Mouse (Mus musculus) cerebellum, adult 9-11 months (tissue): Measurements from ENCODE around the gene Actr10.

Experiments used
- DNase-seq: peaks from one replicate; pipeline ENCODE4 v3.0.0; 2022

The Actr10 gene

GRCm38 (mm10) chr12:70937571-70938384 lies at the start of gene Actr10:
Gene Actr10, plus strand, starts transcription at chr12:70937857.
- DNase-seq = peak; percentile 93

GRCm38 (mm10) chr12:70890405-70890804 lies 47.3 kb upstream of the Actr10 start:
- DNase-seq = no peak

GRCm38 (mm10) chr12:70890874-70891470 lies 46.7 kb upstream of the Actr10 start:
- no peak for DNase-seq

DNA sequence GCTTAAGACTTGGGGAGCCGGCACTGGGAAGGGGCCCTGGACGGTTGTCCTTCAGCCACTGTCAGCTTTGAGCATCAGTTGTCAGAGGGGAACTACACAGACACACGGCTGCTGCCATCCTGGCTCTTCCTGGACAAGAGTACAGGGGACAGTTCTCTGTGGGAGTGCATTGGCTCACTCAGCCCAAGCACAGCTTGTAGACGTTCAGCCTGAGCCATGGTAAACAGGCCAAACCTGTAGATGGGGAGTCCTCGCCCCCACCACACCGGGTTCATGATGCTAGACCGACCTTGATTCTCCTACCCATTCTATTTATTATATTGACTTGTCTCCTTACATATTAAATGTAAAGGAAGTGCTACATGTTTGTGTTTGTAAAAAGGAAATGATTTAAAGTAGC lies 42.4 kb upstream of the Actr10 start:
- peak; percentile 47 for DNase-seq

- DNase-seq = no peak
Measured at GRCm38 (mm10) chr12:70896068-70896467, 41.6 kb upstream of the Actr10 start.

DNA sequence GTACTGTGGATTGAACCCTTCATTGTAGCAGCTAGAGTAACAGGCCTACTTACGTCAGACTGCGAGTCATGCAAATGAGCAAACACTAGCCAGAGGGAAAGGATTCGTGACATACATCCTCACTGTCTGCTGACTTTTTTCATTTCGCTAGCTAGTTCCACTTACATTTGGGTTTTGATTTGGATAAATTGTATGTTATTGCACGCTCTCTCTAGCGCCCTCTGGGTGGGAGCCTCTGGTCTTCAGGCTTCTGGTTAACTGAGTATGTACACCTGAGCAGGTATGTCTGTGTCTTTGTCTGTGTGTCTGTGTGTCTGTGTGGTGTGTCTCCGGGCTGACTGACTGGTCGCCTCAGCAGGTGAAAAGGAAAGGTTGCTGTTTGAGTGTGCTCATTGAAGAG lies 40.2 kb upstream of the Actr10 start:
- no peak for DNase-seq

GRCm38 (mm10) chr12:70898450-70898849 lies 39.2 kb upstream of the Actr10 start:
- no peak for DNase-seq

- DNase-seq = no peak
Measured at GRCm38 (mm10) chr12:70904471-70904870, 33.2 kb upstream of the Actr10 start.

- no peak for DNase-seq
Measured at GRCm38 (mm10) chr12:70906867-70907266, 30.8 kb upstream of the Actr10 start.

- DNase-seq = no peak
Measured at GRCm38 (mm10) chr12:70907651-70908050, 30.0 kb upstream of the Actr10 start.

GRCm38 (mm10) chr12:70908076-70908475 lies 29.6 kb upstream of the Actr10 start:
- DNase-seq = no peak

DNA sequence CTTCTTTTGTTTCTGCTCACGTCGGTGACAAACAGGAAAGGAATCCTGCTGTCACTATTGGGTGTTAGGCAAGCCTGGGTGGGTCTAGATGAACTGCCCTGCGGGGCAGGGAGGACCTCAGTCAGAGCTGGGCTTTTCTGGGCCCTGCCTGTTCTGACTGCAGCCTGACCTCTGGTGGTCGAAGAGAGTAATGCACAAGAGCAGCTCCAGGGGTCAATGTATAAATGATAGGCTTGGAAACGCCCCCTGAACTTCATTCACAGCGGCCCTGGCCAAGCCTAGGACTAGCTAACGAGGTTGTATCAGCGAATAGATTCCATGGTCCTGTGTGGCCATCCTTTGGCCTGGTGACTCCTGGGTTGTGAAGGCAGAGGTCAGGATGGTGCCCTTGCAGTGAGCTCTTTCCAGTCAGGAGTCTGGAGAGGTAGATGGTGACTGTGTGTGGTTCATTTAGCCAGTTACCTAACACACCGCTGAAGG lies 27.4 kb upstream of the Actr10 start:
- peak; percentile 70 for DNase-seq

DNA sequence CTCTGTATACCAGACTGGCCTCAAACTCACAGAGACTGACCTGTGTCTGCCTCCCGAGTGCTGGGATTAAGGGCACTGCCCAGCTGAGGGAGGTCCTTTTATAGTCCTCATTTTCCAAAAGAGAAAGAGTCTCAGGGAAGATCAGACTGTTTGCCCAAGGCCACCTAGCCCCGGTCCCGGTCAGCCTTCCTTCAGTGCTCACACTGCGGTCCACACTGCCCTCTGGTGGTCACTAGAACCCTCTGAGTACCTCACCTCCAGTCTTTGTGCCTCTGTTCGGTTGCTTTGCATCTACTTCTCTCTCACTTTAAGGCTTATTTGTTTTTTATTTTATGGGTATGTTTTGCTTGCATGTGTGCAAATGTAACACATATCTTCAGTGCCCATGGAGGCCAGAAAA lies 26.6 kb upstream of the Actr10 start:
- peak; percentile 74 for DNase-seq

DNA sequence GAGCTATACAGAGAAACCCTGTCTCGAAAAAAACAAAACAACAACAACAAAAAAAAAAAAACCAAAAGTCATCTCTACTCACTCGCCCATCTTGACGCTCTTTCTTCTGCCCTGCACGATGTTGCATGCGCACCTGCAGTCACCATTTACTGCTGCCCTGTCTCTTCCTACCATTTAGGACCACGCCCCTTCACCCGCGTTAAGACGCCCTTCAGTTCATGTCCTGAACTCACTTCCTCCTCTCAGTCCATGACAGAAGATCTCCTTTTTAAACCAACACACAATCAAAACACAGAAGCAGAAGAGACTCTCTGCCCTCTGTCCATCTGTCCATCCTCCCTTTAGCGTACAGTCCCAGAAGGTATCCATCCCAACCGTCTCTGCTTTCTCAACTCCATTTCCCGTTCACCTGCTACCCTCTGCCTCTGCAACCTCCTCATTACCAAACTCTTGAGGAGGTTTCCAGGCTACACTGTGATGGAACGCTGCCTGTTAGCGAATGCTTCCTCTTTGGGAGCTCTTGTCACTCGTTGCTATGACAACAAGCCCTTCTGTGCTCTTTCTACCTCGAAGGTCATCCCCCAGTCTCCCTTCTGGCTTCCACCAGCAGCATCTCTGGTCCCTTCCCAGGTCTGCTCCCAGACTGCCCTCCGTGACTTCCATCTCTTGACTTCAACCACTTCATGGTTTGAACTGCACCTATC lies 25.8 kb upstream of the Actr10 start:
- DNase-seq = no peak

DNA sequence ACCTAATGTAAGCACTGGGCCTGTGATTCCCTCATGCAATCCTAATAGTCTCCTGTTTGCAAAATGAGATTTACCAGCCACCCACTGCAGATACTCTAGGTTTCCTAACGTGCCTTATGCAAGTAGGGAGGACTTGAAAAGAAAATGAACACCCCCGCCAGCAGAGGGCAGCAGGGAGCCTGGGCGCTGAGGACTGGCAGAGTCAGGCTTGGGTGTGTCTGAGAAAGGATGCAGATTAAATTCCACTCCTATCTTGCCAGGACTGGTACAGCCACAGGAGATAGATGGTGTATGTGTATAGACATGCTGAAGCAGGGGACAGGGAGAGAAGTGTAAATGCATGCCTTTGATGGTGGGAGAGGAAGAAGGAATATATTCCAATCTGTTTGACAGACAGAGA lies 24.2 kb upstream of the Actr10 start:
- DNase-seq = no peak

- DNase-seq = no peak
Measured at GRCm38 (mm10) chr12:70914387-70914786, 23.3 kb upstream of the Actr10 start.

- DNase-seq = no peak
Measured at GRCm38 (mm10) chr12:70929781-70930180, 7.9 kb upstream of the Actr10 start.

DNA sequence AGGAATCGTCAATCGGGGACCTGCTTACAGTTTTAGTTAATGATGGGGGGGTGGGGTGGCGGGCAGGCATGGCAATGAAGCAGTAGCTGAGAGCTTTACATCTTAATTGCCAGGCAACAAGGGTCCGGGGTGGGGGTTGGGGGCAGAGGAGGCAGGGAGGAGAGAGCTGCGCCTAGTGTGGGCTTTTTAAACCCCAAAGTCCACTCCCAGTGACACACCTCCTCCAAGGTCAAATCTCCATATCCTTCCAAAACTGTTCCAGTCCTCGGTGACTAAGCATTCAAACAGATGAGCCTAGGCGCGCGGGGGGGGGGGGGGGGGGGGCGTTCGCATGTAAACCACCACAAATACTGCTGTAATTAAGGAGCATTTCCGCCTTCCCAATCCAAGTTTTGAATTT lies 507 bp upstream of the Actr10 start:
- DNase-seq = peak; percentile 47

GRCm38 (mm10) chr12:70940806-70941205 lies 3.1 kb downstream of the Actr10 start:
- no peak for DNase-seq

DNA sequence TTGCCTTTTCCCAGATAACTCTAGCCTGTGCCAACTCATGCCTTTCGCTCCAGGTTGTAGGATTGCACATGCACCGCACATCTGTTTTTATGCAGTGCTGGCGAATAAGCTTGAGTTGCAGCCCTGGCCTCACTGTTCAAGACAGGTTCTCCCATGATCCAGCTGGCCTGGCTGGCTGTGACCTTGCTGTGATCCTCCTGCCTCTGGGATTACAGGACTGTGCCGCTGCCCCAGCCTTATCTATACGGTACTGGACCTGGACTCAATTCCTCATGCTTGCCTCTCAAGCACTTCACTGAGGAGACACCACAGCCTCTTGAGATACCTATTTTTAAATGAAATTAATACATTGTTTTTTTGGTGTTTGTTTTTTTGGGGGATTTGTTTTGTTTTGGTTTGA lies 6.5 kb downstream of the Actr10 start:
- no peak for DNase-seq

GRCm38 (mm10) chr12:70946585-70947256 lies 9.1 kb downstream of the Actr10 start:
- DNase-seq = no peak

GRCm38 (mm10) chr12:70958640-70959039 lies 21.0 kb downstream of the Actr10 start:
- DNase-seq = no peak

- DNase-seq = no peak
Measured at GRCm38 (mm10) chr12:70967581-70967980, 29.9 kb downstream of the Actr10 start.
